Mouse (Mus musculus) monocyte, adult 5-6 weeks (primary cell): ENCODE data around the gene Pcca. TPM values are rescaled to one million over a fixed set of nuclear protein-coding genes. Genes with fewer than 3 reads are reported as not detected.
A peak's percentile ranks its signal among the peaks of the same experiment; 100 is the strongest.

ENCODE experiments used
- ATAC-seq: fragments of 153-309, 156-312 bp; replicated peaks from 2 replicates; pipeline ENCODE4 v1.8.0; 2017; ENCODE audit warnings: mild to moderate bottlenecking; ENCODE audit not compliant: low TSS enrichment, insufficient number of reproducible peaks, severe bottlenecking, poor library complexity, low FRiP score
- total RNA-seq: library from RNA; stranded (forward); fragments of 200-1000, 200-491, 200-594 nt; gene quantifications from 3 replicates; pipeline ENCODE4 v1.2.3, GENCODE M21; 2017

Pcca gene
- total RNA-seq, result 17.2 to 34.0 TPM (median 25.9 TPM) in 3 replicates

DNA sequence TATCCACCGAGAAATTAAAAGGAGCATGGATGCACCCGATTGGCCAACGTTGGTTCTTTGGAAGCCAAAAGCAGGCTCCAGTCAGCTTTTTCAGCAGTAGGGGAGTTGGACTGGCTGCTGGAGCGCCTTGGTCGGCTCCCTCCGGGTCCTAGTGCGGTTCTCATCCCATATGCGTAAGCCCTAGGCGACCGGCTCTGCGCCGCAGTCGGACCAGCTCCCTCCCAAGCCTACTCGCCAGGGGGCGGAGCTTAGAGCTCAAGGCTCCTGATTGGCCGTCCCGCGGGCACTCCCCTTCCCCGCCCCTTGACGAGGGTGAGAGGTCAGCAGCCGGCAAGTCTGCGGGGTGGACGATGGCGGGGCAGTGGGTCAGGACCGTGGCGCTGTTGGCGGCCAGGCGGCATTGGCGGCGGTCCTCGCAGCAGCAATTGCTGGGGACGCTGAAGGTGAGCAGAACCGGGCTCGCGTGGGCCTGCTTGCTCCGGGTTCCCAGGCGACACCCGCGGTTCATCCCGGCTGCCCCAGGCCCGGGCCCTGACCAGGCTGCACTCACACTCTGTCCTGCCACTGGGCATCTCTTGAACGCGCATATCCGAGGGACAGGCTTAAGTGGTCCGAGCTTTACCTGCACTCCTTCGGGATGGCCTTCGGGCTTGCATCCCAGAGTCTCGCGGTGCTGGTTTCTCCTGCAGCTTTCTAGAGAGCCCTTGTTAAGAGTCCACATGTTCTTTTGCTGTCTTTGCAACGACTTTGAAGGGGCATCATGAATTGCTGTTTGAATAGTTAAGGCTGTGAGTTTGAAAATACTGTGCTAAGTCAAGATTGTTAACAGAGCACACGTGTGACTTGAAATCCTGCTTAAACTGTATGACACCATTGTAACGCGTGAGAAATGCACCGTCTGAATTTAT lies at the start of gene Pcca:
Gene Pcca (plus strand): TSS at position 308 of the 908 bp plus-strand sequence.
- peak; percentile 100 for ATAC-seq

GRCm38 (mm10) chr14:122484458-122484843 lies 49.7 kb upstream of the Pcca start:
- no peak for ATAC-seq

GRCm38 (mm10) chr14:122484844-122485551 lies 49.1 kb upstream of the Pcca start:
- no peak for ATAC-seq

GRCm38 (mm10) chr14:122485635-122486181 lies 48.4 kb upstream of the Pcca start:
- no peak for ATAC-seq

DNA sequence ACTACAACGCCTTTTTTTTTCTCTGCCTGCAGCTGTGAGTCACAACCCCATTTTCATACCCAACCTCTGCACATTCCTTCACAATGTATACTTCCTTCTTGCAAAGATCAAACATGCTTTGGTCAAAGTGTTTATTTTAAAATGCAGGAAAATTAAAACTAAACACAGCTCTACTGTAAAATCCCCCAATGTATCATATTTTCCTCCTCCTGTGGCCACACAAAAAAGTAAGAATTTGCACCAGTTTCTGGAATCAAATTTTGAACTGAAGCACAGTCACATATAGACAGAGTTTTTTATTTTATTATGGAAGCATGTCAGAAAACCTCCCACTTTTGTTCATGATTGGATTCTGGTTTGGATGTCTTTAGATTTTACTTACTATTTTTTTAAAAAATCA lies 47.5 kb upstream of the Pcca start:
- no peak for ATAC-seq

GRCm38 (mm10) chr14:122487366-122487765 lies 46.8 kb upstream of the Pcca start:
- no peak for ATAC-seq

- ATAC-seq, result no peak
Measured at GRCm38 (mm10) chr14:122489041-122489440, 45.1 kb upstream of the Pcca start.

GRCm38 (mm10) chr14:122489686-122490414 lies 44.3 kb upstream of the Pcca start:
- no peak for ATAC-seq

- no peak for ATAC-seq
Measured at GRCm38 (mm10) chr14:122490441-122491328, 43.4 kb upstream of the Pcca start, which contains the start of gene Gm10837. TSS of gene Gm10837 (plus strand) at chr14:122490586.

DNA sequence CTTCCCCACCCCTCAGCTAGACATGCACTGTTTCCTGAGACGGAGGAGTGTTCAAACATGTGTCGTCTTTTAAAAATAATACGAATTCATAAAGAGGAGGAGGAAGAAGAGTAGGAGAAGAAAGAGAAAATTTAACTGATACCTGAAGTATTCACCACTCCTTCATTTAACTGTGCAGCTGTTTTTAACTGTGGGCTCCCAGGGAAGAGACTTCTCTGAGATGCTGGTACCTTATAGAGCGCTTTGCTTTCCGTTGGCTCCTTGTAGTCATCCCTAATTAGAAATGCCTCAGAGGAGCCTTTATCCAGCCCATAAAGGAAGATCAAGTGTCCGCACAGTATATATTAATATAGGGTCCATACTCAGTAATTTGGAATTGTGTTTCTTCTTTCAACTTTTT lies 42.6 kb upstream of the Pcca start:
- ATAC-seq, result no peak

DNA sequence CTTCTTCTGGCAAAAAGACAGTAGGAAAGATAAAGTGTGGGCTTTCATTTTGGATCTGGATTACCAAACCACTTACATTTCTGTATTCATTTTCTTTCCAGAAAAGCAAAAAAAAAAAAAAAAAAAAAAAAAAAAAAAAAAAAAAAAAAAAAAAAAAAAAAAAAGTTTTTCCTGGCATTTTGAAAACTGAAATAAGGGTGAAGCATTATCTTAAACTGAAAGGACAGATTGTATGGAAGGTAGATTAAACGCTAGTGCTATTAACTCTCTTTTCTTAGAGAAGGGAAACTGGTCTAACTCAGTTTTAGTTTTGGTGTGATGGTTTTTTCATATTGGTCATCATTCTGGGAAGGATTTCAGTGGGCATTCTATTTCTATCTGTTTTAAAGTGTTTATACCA lies 42.1 kb upstream of the Pcca start:
- ATAC-seq, result no peak

- ATAC-seq, result no peak
Measured at GRCm38 (mm10) chr14:122509058-122509457, 25.1 kb upstream of the Pcca start.

DNA sequence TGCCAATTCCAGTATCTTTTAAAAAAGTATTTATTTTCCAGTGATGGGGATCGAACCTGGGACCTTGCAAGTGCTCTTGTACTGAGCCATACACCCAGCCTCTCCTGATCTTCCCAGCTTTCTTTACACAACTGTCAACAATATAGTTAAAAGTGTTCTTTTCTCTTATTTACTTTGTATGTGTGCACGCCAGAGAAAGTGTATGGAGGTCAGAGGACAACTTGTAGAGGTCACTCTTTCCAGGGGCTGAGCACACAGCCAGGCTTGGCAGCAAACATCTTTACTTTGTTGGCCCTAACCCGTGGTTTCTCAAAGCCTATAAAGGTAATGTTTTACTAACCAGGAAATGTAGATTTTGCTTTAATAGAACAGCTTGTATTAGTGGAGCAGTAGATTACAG lies 22.6 kb upstream of the Pcca start:
- ATAC-seq, result no peak

GRCm38 (mm10) chr14:122513511-122514036 lies 20.6 kb upstream of the Pcca start:
- no peak for ATAC-seq

- no peak for ATAC-seq
Measured at GRCm38 (mm10) chr14:122528475-122528874, 5.6 kb upstream of the Pcca start.

DNA sequence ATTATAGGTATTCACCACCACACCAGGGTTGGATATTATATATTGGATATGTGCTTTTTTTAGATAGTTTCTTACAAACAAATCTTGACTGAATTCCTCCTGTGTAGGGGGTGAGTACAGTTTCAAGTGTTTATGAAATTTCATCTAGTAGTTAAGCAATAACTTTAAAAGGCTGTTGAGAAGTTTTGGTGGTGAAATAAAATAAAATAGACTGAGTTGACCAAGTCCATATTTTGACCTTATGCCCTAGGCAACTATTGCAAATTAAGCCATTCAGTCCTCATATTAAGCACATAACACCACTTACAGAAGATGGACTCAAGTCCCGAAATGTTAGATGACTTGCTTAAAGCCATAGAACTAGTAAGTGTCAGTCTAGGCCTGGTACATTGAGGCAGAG lies 1.9 kb downstream of the Pcca start:
- ATAC-seq, result no peak

GRCm38 (mm10) chr14:122548421-122548820 lies 14.3 kb downstream of the Pcca start:
- no peak for ATAC-seq

DNA sequence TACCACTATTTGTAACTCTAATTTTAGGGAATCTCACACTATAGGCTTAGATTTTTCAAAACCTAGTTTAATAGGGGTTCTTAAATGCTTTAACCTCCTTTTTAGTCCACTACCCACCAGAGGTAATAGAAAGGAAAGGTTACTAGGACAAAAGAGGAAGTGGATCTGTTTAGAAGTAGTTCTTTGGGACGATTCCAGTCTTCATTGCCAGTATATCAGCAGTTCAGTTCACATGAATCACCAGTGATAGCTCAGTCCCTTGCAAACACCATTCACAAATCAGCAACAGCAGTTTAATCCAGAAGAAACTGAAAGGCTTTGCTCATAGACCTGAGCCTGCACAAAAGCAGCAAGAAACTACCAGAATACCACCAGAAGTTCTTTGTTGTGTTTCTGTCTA lies 14.8 kb downstream of the Pcca start:
- no peak for ATAC-seq
